13 mouse cellular contexts compared by ENCODE assay signal in the genomic region with DNA sequence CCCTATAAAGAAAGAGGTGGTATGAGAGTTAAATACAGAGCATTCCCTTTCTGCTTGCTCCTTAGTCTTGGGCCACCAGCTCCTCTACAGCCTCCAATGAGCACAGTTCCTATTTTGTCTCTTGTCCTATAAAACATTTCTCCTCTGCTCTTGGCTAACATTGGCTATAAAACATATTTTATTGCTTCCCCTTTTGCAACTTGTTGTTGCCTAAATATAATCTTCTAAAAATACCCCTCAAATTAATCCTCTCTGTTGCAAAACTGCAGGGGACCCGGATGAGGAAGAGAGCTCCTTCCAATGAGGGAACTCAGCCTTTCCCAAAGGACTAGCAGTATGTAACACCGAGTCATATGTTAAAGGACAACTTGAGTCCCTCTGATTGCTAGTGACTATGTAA. TPM values are rescaled to one million over a fixed set of nuclear protein-coding genes. Genes with fewer than 3 reads are reported as not detected.
DNase-seq lines count a peak whose midpoint lies in the region; ATAC-seq lines count a peak whose summit lies in the region.
"Had no signal": no experiment of that assay in that cellular context is flagged by ENCODE, and none has a peak within 500 bp of the region (broad histone marks: within the 10 kb centered on the region; RNA-seq: fewer than 3 reads in every experiment).

No protein-coding gene starts in this region.

- H3K4me2 ChIP-seq in kidney, embryonic 14.5 days (replicated peaks; ENCODE audit: low read depth, low read length): no peak overlapping the region
- H3K4me2 ChIP-seq in midbrain, embryonic 14.5 days (ENCODE audit: low read length): no peak overlapping the region
- H3K4me2 ChIP-seq: hindbrain, embryonic 14.5 days; lung, embryonic 15.5 days; midbrain, embryonic 15.5 days had no signal

- no peaks in the 10 kb centered on the region for H3K4me1 ChIP-seq in kidney, embryonic 14.5 days (ENCODE audit: control insufficient read depth, insufficient read depth, low read length)
- peaks cover 3% of the 10 kb centered on the region for H3K4me1 ChIP-seq in midbrain, embryonic 10.5 days
- H3K4me1 ChIP-seq in midbrain, embryonic 14.5 days (ENCODE audit: control insufficient read depth, insufficient read depth, low read length): no peaks in the 10 kb centered on the region
- H3K4me1 ChIP-seq: midbrain, embryonic 15.5 days had no signal

- DNase-seq in adrenal gland, postnatal 14 days: peak; percentile 9
- no peak for DNase-seq in adrenal gland, postnatal 4 days (ENCODE audit: low spot score in 2 of 2)
- DNase-seq in kidney, adult 9 months: peak; percentile 36
- DNase-seq in kidney, postnatal 25 days: peak; percentile 41 to 49
- DNase-seq in midbrain, embryonic 10.5 days (ENCODE audit: low spot score): no peak
- DNase-seq in midbrain, embryonic 14.5 days: no peak
- DNase-seq: cerebellum, adult 8-10 months had no signal

- no peak overlapping the region for H3K27ac ChIP-seq in kidney, embryonic 14.5 days (ENCODE audit: low read depth, low read length)
- H3K27ac ChIP-seq in midbrain, embryonic 10.5 days (replicated peaks): no peak overlapping the region
- no peak overlapping the region for H3K27ac ChIP-seq in midbrain, embryonic 14.5 days (replicated peaks; ENCODE audit: low read depth, low read length)
- H3K27ac ChIP-seq: hindbrain, embryonic 14.5 days; lung, embryonic 15.5 days; midbrain, embryonic 15.5 days had no signal

- H3K36me3 ChIP-seq in kidney, embryonic 14.5 days (ENCODE audit: control insufficient read depth, insufficient read depth, low read length): no peaks in the 10 kb centered on the region
- no peaks in the 10 kb centered on the region for H3K36me3 ChIP-seq in midbrain, embryonic 10.5 days
- no peaks in the 10 kb centered on the region for H3K36me3 ChIP-seq in midbrain, embryonic 14.5 days (ENCODE audit: control insufficient read depth, insufficient read depth, low read length)
- H3K36me3 ChIP-seq: midbrain, embryonic 15.5 days had no signal

- no peak for ATAC-seq in kidney, embryonic 14.5 days (ENCODE audit: low FRiP score, low TSS enrichment)
- peak; percentile 89 for ATAC-seq in megakaryocyte progenitor cell, adult 5-6 weeks (replicated peaks; ENCODE audit: poor library complexity)
- no peak for ATAC-seq in midbrain, embryonic 14.5 days (ENCODE audit: low FRiP score, low TSS enrichment)
- ATAC-seq: midbrain, embryonic 15.5 days had no signal

- no peaks in the 10 kb centered on the region for H3K9me3 ChIP-seq in kidney, embryonic 14.5 days (ENCODE audit: control insufficient read depth, low read length)
- H3K9me3 ChIP-seq in midbrain, embryonic 10.5 days (replicated peaks): no peaks in the 10 kb centered on the region
- H3K9me3 ChIP-seq in midbrain, embryonic 14.5 days (ENCODE audit: control insufficient read depth, low read length): no peaks in the 10 kb centered on the region
- H3K9me3 ChIP-seq: lung, embryonic 15.5 days; midbrain, embryonic 15.5 days had no signal

- WGBS in kidney, embryonic 14.5 days: 62% methylated on average over 2 of the region's 2 CpGs
- WGBS in midbrain, embryonic 10.5 days: 87% methylated on average over 2 of the region's 2 CpGs
- WGBS in midbrain, embryonic 14.5 days: 80% methylated on average over 2 of the region's 2 CpGs

- H3K9ac ChIP-seq in kidney, embryonic 14.5 days (ENCODE audit: low read depth, low read length): no peak overlapping the region
- no peak overlapping the region for H3K9ac ChIP-seq in midbrain, embryonic 14.5 days (replicated peaks; ENCODE audit: low read length)
- H3K9ac ChIP-seq: hindbrain, embryonic 14.5 days; lung, embryonic 15.5 days; midbrain, embryonic 15.5 days had no signal

- H3K27me3 ChIP-seq in kidney, embryonic 14.5 days (ENCODE audit: control insufficient read depth, insufficient read depth, low read length): no peaks in the 10 kb centered on the region
- no peaks in the 10 kb centered on the region for H3K27me3 ChIP-seq in midbrain, embryonic 10.5 days (ENCODE audit: low read depth, poor library complexity, severe bottlenecking)
- no peaks in the 10 kb centered on the region for H3K27me3 ChIP-seq in midbrain, embryonic 14.5 days (ENCODE audit: control insufficient read depth, insufficient read depth, low read length)
- H3K27me3 ChIP-seq: CH12.LX; lung, embryonic 15.5 days; midbrain, embryonic 15.5 days had no signal

- no peak overlapping the region for H3K4me3 ChIP-seq in kidney, embryonic 14.5 days (ENCODE audit: low read length)
- H3K4me3 ChIP-seq in midbrain, embryonic 10.5 days: no peak overlapping the region
- no peak overlapping the region for H3K4me3 ChIP-seq in midbrain, embryonic 14.5 days (replicated peaks; ENCODE audit: low read depth, low read length)
- H3K4me3 ChIP-seq: lung, embryonic 15.5 days; midbrain, embryonic 15.5 days had no signal

RNA-seq across cellular contexts. Expression of a gene that starts 20.6 kb away (rescaled TPM):
- total RNA-seq in adrenal gland, postnatal 14 days (2021): 4.9 and 5.0 TPM in 2 replicates
- total RNA-seq in adrenal gland, postnatal 4 days (2021): 10 to 100 TPM; 19.8 to 20.2 TPM
- polyA plus RNA-seq in kidney, embryonic 14.5 days (2014; fragmentation: Nextera tagmentation; extraction: Ambion mirVana): 29.9 and 36.0 TPM in 2 replicates
- not detected in 2 replicates for total RNA-seq in megakaryocyte progenitor cell, adult 5-6 weeks (2015)
- not detected in 2 replicates for total RNA-seq in megakaryocyte progenitor cell, adult 5-6 weeks (2017)
- 5.6 and 10.6 TPM in 2 replicates for polyA plus RNA-seq in midbrain, embryonic 10.5 days (2016; fragmentation: Nextera tagmentation; extraction: Ambion mirVana)
- 0.59 and 9.9 TPM in 2 replicates for polyA plus RNA-seq in midbrain, embryonic 14.5 days (2014; fragmentation: Nextera tagmentation; extraction: Ambion mirVana)
- total RNA-seq: CH12.LX had no signal

Comparison
In these comparisons a context has a peak if more than half of its experiments do, and no peak if none do; other contexts are left out.
1. DNase-seq: peak in adrenal gland, postnatal 14 days (single experiment), kidney, adult 9 months (single experiment) and kidney, postnatal 25 days (2 of 2); none in adrenal gland, postnatal 4 days (0 of 2), midbrain, embryonic 10.5 days (single experiment) and midbrain, embryonic 14.5 days (single experiment).